ENCODE assay signal across 8 mouse cellular contexts in genomic region chr9:53974328-53975121, GRCm38 (mm10). TPM values are rescaled to one million over a fixed set of nuclear protein-coding genes. Genes with fewer than 3 reads are reported as not detected.
DNase-seq lines count a peak whose midpoint lies in the region; ATAC-seq lines count a peak whose summit lies in the region.

No protein-coding gene starts in this region.

- no peaks in the 10 kb centered on the region for H3K36me3 ChIP-seq in forebrain, embryonic 12.5 days (replicated peaks)
- H3K36me3 ChIP-seq in neural tube, embryonic 14.5 days (ENCODE audit: control insufficient read depth, insufficient read depth, low read length): no peaks in the 10 kb centered on the region

- under 1% methylated on average over 42 of the region's 42 CpGs for WGBS in forebrain, embryonic 12.5 days
- WGBS in neural tube, embryonic 14.5 days: 1% methylated on average over 42 of the region's 42 CpGs

- H3K27me3 ChIP-seq in forebrain, embryonic 12.5 days: peaks cover 29% of the 10 kb centered on the region
- no peaks in the 10 kb centered on the region for H3K27me3 ChIP-seq in neural tube, embryonic 14.5 days (ENCODE audit: control insufficient read depth, insufficient read depth, low read length)

- DNase-seq in layer of hippocampus, adult 18-20 months (ENCODE audit: low spot score in 2 of 2): peak; percentile 34 to 46
- DNase-seq in layer of hippocampus, adult 9-11 months: no peak
- DNase-seq in left cerebral cortex, postnatal 14 days (ENCODE audit: low spot score in 2 of 2): peak; percentile 26 to 33
- DNase-seq in gastrocnemius, postnatal 14 days: no peak
- DNase-seq in spleen, postnatal 14 days (ENCODE audit: low spot score in 2 of 2): no peak

- no peaks in the 10 kb centered on the region for H3K9me3 ChIP-seq in forebrain, embryonic 12.5 days
- H3K9me3 ChIP-seq in neural tube, embryonic 14.5 days (ENCODE audit: control insufficient read depth, low read length): no peaks in the 10 kb centered on the region

- ATAC-seq in forebrain, embryonic 12.5 days (ENCODE audit: low FRiP score): peak; percentile 75
- peak; percentile 71 for ATAC-seq in neural tube, embryonic 14.5 days (ENCODE audit: low read depth)

- H3K4me3 ChIP-seq in brown adipose tissue, adult 24 weeks (ENCODE audit: insufficient read depth, low read depth, low read length): peak overlapping the region; percentile 50
- peak overlapping the region; percentile 68 for H3K4me3 ChIP-seq in forebrain, embryonic 12.5 days (replicated peaks)
- peak overlapping the region; percentile 77 for H3K4me3 ChIP-seq in neural tube, embryonic 14.5 days (ENCODE audit: low read depth, low read length)

- no peak overlapping the region for H3K27ac ChIP-seq in brown adipose tissue, adult 24 weeks (replicated peaks; ENCODE audit: low read depth, low read length)
- peak overlapping the region; percentile 50; the same call in 1 of the 2 replicates for H3K27ac ChIP-seq in forebrain, embryonic 12.5 days
- peak overlapping the region; percentile 84 for H3K27ac ChIP-seq in neural tube, embryonic 14.5 days (ENCODE audit: low read depth, low read length)

- intact Hi-C loops in left cerebral cortex, postnatal 14 days (cut with DNase I): no loop called here
- intact Hi-C loops in gastrocnemius, postnatal 14 days (cut with DNase I; ENCODE audit: low total_unique reads): no loop called here

- no peaks in the 10 kb centered on the region for H3K4me1 ChIP-seq in brown adipose tissue, adult 24 weeks (ENCODE audit: control insufficient read depth, insufficient read depth, insufficient read length, low read length)
- peaks cover 11% of the 10 kb centered on the region; the same call in 1 of the 2 replicates for H3K4me1 ChIP-seq in forebrain, embryonic 12.5 days
- no peaks in the 10 kb centered on the region for H3K4me1 ChIP-seq in neural tube, embryonic 14.5 days (ENCODE audit: control insufficient read depth, insufficient read depth, low read length)

- peak overlapping the region; percentile 91 for H3K4me2 ChIP-seq in forebrain, embryonic 12.5 days
- H3K4me2 ChIP-seq in neural tube, embryonic 14.5 days (ENCODE audit: low read depth, low read length): peak overlapping the region; percentile 59

- peak overlapping the region; percentile 73 for H3K9ac ChIP-seq in forebrain, embryonic 12.5 days
- peak overlapping the region; percentile 89 for H3K9ac ChIP-seq in neural tube, embryonic 14.5 days (replicated peaks; ENCODE audit: low read depth, low read length)

RNA-seq across cellular contexts. Expression of gene Elmod1, which starts 0.6 kb away (rescaled TPM):
- 100 to 1,000 TPM; 232 to 245 TPM for total RNA-seq in layer of hippocampus, adult 18-20 months (2021)
- 0.48 and 1.0 TPM in 2 replicates for polyA plus RNA-seq in brown adipose tissue, adult 24 weeks (2012; ENCODE audit: insufficient read depth, insufficient read length, missing spikeins)
- polyA plus RNA-seq in forebrain, embryonic 12.5 days (2016; fragmentation: Nextera tagmentation; extraction: Ambion mirVana): 4.6 and 5.9 TPM in 2 replicates
- total RNA-seq in left cerebral cortex, postnatal 14 days (2021): 100 to 1,000 TPM; 181 to 192 TPM
- polyA plus RNA-seq in neural tube, embryonic 14.5 days (2014; fragmentation: Nextera tagmentation; extraction: Ambion mirVana): 26.6 and 37.4 TPM in 2 replicates
- total RNA-seq in gastrocnemius, postnatal 14 days (2021): under 1 TPM in 1 of 2 experiments, not detected in 1; 0.13 TPM

Comparison
In these comparisons a context has a peak if more than half of its experiments do, and no peak if none do; other contexts are left out.
1. DNase-seq: peak in layer of hippocampus, adult 18-20 months (2 of 2) and left cerebral cortex, postnatal 14 days (2 of 2); none in layer of hippocampus, adult 9-11 months (single experiment), gastrocnemius, postnatal 14 days (single experiment) and spleen, postnatal 14 days (0 of 2).
2. RNA of gene Elmod1, which starts 0.6 kb away (total RNA-seq): 232 to 245 TPM in layer of hippocampus, adult 18-20 months and 181 to 192 TPM in left cerebral cortex, postnatal 14 days; 0.13 TPM in gastrocnemius, postnatal 14 days; every median in the first group is over 100 times any median in the second.
3. Peak in every context shown above with its lines, with median percentiles within 50 percentile points of each other: H3K4me3 ChIP-seq.